Mouse (Mus musculus): Measurements from ENCODE around the gene Avpi1.

The Avpi1 gene

GRCm38 (mm10) chr19:42147769-42148568, 19.1 kb upstream of the Avpi1 start:
- no peak for TF ChIP-seq GATA4 (IDR thresholded peaks at IDR 0.05; ENCODE audit: insufficient replicate concordance, low read length)

- TF ChIP-seq GATA4 (IDR thresholded peaks at IDR 0.05; ENCODE audit: insufficient replicate concordance, low read length): no peak
Observed at GRCm38 (mm10) chr19:42147170-42147768, 18.4 kb upstream of the Avpi1 start, which contains the start of gene Marveld1. Gene Marveld1 (plus strand): TSS chr19:42147400.

GRCm38 (mm10) chr19:42146276-42147010, 17.6 kb upstream of the Avpi1 start:
- no peak for TF ChIP-seq GATA4 (IDR thresholded peaks at IDR 0.05; ENCODE audit: insufficient replicate concordance, low read length)

- no peak for TF ChIP-seq GATA4 (IDR thresholded peaks at IDR 0.05; ENCODE audit: insufficient replicate concordance, low read length)
Observed at GRCm38 (mm10) chr19:42145731-42146130, 16.9 kb upstream of the Avpi1 start.

- no peak for TF ChIP-seq GATA4 (IDR thresholded peaks at IDR 0.05; ENCODE audit: insufficient replicate concordance, low read length)
Observed at GRCm38 (mm10) chr19:42145210-42145609, 16.4 kb upstream of the Avpi1 start.

GRCm38 (mm10) chr19:42144541-42145167, 15.8 kb upstream of the Avpi1 start:
- TF ChIP-seq GATA4 (IDR thresholded peaks at IDR 0.05; ENCODE audit: insufficient replicate concordance, low read length): no peak

GRCm38 (mm10) chr19:42144067-42144466, 15.2 kb upstream of the Avpi1 start:
- no peak for TF ChIP-seq GATA4 (IDR thresholded peaks at IDR 0.05; ENCODE audit: insufficient replicate concordance, low read length)

- no peak for TF ChIP-seq GATA4 (IDR thresholded peaks at IDR 0.05; ENCODE audit: insufficient replicate concordance, low read length)
Observed at GRCm38 (mm10) chr19:42142757-42143156, 13.9 kb upstream of the Avpi1 start.

GRCm38 (mm10) chr19:42141998-42142397, 13.1 kb upstream of the Avpi1 start:
- no peak for TF ChIP-seq GATA4 (IDR thresholded peaks at IDR 0.05; ENCODE audit: insufficient replicate concordance, low read length)

- TF ChIP-seq GATA4 (IDR thresholded peaks at IDR 0.05; ENCODE audit: insufficient replicate concordance, low read length): no peak
Observed at GRCm38 (mm10) chr19:42139724-42140517, 11.1 kb upstream of the Avpi1 start.

GRCm38 (mm10) chr19:42138517-42139285, 9.8 kb upstream of the Avpi1 start:
- no peak for TF ChIP-seq GATA4 (IDR thresholded peaks at IDR 0.05; ENCODE audit: insufficient replicate concordance, low read length)

GRCm38 (mm10) chr19:42137167-42137672, 8.4 kb upstream of the Avpi1 start:
- TF ChIP-seq GATA4 (IDR thresholded peaks at IDR 0.05; ENCODE audit: insufficient replicate concordance, low read length): no peak

- TF ChIP-seq GATA4 (IDR thresholded peaks at IDR 0.05; ENCODE audit: insufficient replicate concordance, low read length): no peak
Observed at GRCm38 (mm10) chr19:42136126-42136525, 7.3 kb upstream of the Avpi1 start.

- no peak for TF ChIP-seq GATA4 (IDR thresholded peaks at IDR 0.05; ENCODE audit: insufficient replicate concordance, low read length)
Observed at GRCm38 (mm10) chr19:42135070-42135469, 6.2 kb upstream of the Avpi1 start.
